Mouse (Mus musculus) C2C12 (cell line): ENCODE data around the gene Cabp1. TPM values are rescaled to one million over a fixed set of nuclear protein-coding genes. Genes with fewer than 3 reads are reported as not detected.

Experiments used
- H3K27me3 ChIP-seq: one replicate; pipeline ENCODE4 v1.6.1; 2011; ENCODE audit not compliant: control insufficient read depth, insufficient read depth, insufficient read length
- H3K36me3 ChIP-seq: one replicate; pipeline ENCODE4 v1.6.1; 2011; ENCODE audit not compliant: control insufficient read depth, insufficient read depth
- H3K4me3 ChIP-seq: one replicate; pipeline ENCODE4 v1.5.1; 2011; ENCODE audit warnings: mild to moderate bottlenecking, control low read depth; ENCODE audit not compliant: poor library complexity, insufficient read depth, severe bottlenecking
- H3K79me2 ChIP-seq: one replicate; pipeline ENCODE4 v1.6.1; 2011; ENCODE audit not compliant: control insufficient read depth, insufficient read depth
- H3K79me3 ChIP-seq: one replicate; pipeline ENCODE4 v1.6.1; 2011; ENCODE audit warnings: low read depth, control low read depth
- H3ac ChIP-seq: one replicate; pipeline ENCODE3; 2011; ENCODE audit warnings: low read depth; ENCODE audit not compliant: control insufficient read depth, insufficient read length
- CEBPB ChIP-seq: IDR thresholded peaks from one replicate; pipeline ENCODE4 v1.6.1; 2011; ENCODE audit warnings: low read depth, mild to moderate bottlenecking, control low read depth, moderate library complexity
- CTCF ChIP-seq: IDR thresholded peaks from one replicate; pipeline ENCODE4 v1.5.1; 2011; ENCODE audit not compliant: control insufficient read depth, insufficient read depth, insufficient read length
- FOSL1 ChIP-seq: IDR thresholded peaks from one replicate; pipeline ENCODE4 v1.8.0; 2011; ENCODE audit warnings: mild to moderate bottlenecking, low read length; ENCODE audit not compliant: poor library complexity, insufficient read depth, severe bottlenecking
- MAX ChIP-seq: IDR thresholded peaks from one replicate; pipeline ENCODE4 v1.6.1; 2011; ENCODE audit warnings: mild to moderate bottlenecking, control low read depth
- MYOD1 ChIP-seq: IDR thresholded peaks from one replicate; pipeline ENCODE4 v1.6.1; 2011; ENCODE audit warnings: low read depth; ENCODE audit not compliant: control insufficient read depth, insufficient read length
- MYOG ChIP-seq: IDR thresholded peaks from one replicate; pipeline ENCODE4 v1.6.1; 2011; ENCODE audit not compliant: control insufficient read depth, insufficient read length; ENCODE audit errors: extremely low read depth
- USF1 ChIP-seq: IDR thresholded peaks from one replicate; pipeline ENCODE4 v1.6.1; 2011; ENCODE audit warnings: low read depth, mild to moderate bottlenecking, control low read depth, moderate library complexity
- polyA plus RNA-seq: library from polyadenylated mRNA; unstranded; fragments of >200 nt; fragmentation: generic; extraction: Trizol; gene quantifications from one replicate; pipeline ENCODE4 v1.2.1, GENCODE M21; 2012; ENCODE audit warnings: missing spikeins

Cabp1 gene
- polyA plus RNA-seq, 1 experiment, result 0.12 TPM

GRCm38 (mm10) chr5:115188824-115189223 lies 5.4 kb downstream of the Cabp1 start:
- Histone ChIP-seq H3K36me3 (no peaks in the 10 kb centered on the region), H3K27me3 (peaks cover 30% of the 10 kb centered on the region), H3K79me2 (no peaks in the 10 kb centered on the region), H3ac (no peak overlapping the region), H3K79me3 (no peaks in the 10 kb centered on the region), H3K4me3 (no peak overlapping the region)
- TF ChIP-seq FOSL1 (no peak), CTCF (peak; percentile 44)

DNA sequence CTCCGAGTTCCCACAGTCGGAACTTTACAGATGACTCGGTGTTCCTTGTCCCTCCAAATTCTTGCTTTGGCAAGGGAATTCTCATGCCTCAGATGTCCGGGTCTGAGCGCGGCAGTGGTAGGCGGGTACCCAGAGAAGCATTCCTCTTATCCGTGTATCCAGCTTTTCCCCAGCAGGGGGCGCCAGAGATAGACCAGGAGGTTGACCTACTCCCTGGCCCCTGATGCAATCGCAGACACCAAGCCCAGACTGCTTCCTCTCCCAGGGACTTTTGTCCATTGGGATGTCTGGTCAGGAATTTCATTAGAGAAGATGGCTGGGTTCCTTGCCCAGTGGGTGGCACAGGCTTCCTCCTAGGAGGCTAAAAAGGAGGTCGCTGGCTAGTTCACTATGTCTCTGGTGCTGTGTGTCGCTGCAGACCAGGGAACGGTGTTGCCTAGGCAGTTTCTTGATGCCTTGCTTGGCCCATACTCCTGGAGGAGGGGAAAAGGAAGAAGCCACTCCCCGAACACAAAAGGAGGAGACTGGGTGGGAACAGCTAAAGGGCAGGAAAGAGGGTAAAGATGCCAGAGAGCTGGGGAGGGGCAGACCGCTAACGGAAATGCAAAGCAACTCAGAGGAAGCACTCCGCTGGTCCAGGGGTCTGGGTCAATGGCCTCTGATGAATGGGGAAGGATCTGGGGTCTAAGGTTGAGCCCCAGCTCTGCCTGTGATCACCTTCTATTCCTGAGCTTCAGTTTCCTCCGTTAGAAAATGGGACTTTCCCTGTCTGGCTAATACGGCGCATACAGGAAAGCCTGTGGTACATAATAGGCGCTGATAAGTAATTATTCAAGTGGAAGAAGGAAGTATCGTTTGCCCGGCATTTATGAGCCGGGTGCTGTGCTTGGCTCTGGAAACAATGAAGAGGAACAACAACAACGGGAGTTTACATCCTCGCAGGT lies 6.7 kb downstream of the Cabp1 start:
- TF ChIP-seq MYOG, result no peak
- TF ChIP-seq CTCF, result peak; percentile 78
- no peak for TF ChIP-seq FOSL1
- peak; percentile 77 for TF ChIP-seq CEBPB
- Histone ChIP-seq H3ac (no peak overlapping the region), H3K27me3 (peaks cover 16% of the 10 kb centered on the region), H3K4me3 (no peak overlapping the region), H3K36me3 (no peaks in the 10 kb centered on the region), H3K79me3 (no peaks in the 10 kb centered on the region), H3K79me2 (no peaks in the 10 kb centered on the region)

- Histone ChIP-seq H3K79me3 (no peaks in the 10 kb centered on the region), H3K4me3 (no peak overlapping the region)
Observed at GRCm38 (mm10) chr5:115186371-115187073, 7.7 kb downstream of the Cabp1 start.

DNA sequence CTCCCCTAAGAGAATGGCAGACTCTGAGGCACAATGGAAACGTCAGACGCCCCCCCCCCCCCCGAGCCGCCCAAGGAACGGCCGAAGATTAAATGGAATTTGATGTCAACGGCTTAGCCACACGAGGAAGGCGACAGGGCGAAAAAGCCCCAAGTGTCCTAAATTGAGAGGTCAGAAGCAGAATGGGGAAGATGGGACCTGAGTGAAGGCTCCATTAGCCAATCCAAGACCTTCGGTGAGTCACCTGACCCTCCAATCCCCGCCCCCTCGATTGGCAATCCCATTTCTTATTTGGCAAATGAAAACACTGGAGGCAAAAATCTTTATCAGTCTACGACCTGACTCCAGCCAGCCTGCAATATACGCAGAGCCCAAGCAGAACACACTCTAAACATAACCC lies 9.5 kb downstream of the Cabp1 start:
- Histone ChIP-seq H3K79me2 (no peaks in the 10 kb centered on the region), H3K36me3 (no peaks in the 10 kb centered on the region), H3K79me3 (no peaks in the 10 kb centered on the region), H3ac (no peak overlapping the region), H3K4me3 (no peak overlapping the region), H3K27me3 (no peaks in the 10 kb centered on the region)
- TF ChIP-seq CTCF (no peak), MYOG (no peak), MYOD1 (no peak), CEBPB (no peak), USF1 (peak; percentile 81)

More at GRCm38 (mm10) chr5:115186371-115187073, 7.7 kb downstream of the Cabp1 start:
- TF ChIP-seq MAX, result no peak
- TF ChIP-seq CEBPB, result no peak
- H3K79me2 ChIP-seq, result no peaks in the 10 kb centered on the region
- no peaks in the 10 kb centered on the region for H3K36me3 ChIP-seq
- peaks cover 11% of the 10 kb centered on the region for H3K27me3 ChIP-seq
- no peak overlapping the region for H3ac ChIP-seq

- Histone ChIP-seq H3K79me2 (no peaks in the 10 kb centered on the region), H3K27me3 (no peaks in the 10 kb centered on the region), H3ac (no peak overlapping the region), H3K4me3 (no peak overlapping the region), H3K79me3 (no peaks in the 10 kb centered on the region), H3K36me3 (no peaks in the 10 kb centered on the region)
- TF ChIP-seq CTCF, result no peak
- no peak for TF ChIP-seq MYOG
- no peak for TF ChIP-seq USF1
- no peak for TF ChIP-seq CEBPB
- no peak for TF ChIP-seq FOSL1
- no peak for TF ChIP-seq MYOD1
- no peak for TF ChIP-seq MAX
Observed at GRCm38 (mm10) chr5:115183482-115183881, 10.7 kb downstream of the Cabp1 start.

GRCm38 (mm10) chr5:115182925-115183324 lies 11.3 kb downstream of the Cabp1 start:
- Histone ChIP-seq H3K27me3 (peaks cover 3% of the 10 kb centered on the region), H3K4me3 (no peak overlapping the region), H3K79me3 (no peaks in the 10 kb centered on the region), H3K36me3 (no peaks in the 10 kb centered on the region), H3K79me2 (no peaks in the 10 kb centered on the region), H3ac (no peak overlapping the region)
- TF ChIP-seq FOSL1 (no peak), USF1 (no peak), CEBPB (no peak), MYOD1 (no peak), MAX (no peak), CTCF (no peak), MYOG (no peak)
